Mouse (Mus musculus) ES-E14 (cell line): ENCODE results near the gene C87436.

Source experiments
- CHD2 ChIP-seq: IDR thresholded peaks from 2 replicates; pipeline ENCODE4 v1.6.1; 2014; ENCODE audit warnings: mild to moderate bottlenecking, low read depth, low read length, inconsistent platforms
- HCFC1 ChIP-seq: IDR thresholded peaks from 2 replicates; pipeline ENCODE4 v1.6.1; 2012; ENCODE audit warnings: low read length, inconsistent platforms, borderline replicate concordance; ENCODE audit not compliant: insufficient read depth
- MAFK ChIP-seq: IDR thresholded peaks from 2 replicates; pipeline ENCODE4 v1.6.1; 2014; ENCODE audit warnings: mild to moderate bottlenecking, low read depth, low read length, inconsistent platforms; ENCODE audit not compliant: insufficient read depth
- ZC3H11A ChIP-seq: IDR thresholded peaks from 2 replicates; pipeline ENCODE4 v1.6.1; 2012; ENCODE audit warnings: low read depth, mild to moderate bottlenecking, inconsistent platforms, low read length, borderline replicate concordance
- ZNF384 ChIP-seq: IDR thresholded peaks from 2 replicates; pipeline ENCODE4 v1.6.1; 2012; ENCODE audit warnings: low read depth, low read length, inconsistent platforms

DNA sequence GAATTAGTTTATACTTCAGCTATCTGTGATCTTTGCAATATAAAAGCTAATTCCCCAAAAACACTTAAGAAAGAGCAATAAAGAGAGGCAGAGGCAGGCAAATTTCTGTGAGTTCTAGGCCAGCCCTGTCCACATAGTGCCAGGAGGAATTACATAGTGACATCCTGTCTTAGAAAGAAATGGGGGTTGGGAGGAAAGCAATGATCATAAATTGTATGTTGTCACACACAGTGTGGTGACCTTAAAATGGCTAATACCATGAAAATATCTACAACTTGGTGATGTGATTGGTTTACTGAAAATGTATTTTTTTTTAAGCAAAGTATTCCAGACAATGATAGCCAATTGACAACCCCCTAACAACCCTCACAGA is 41.6 kb downstream of the C87436 start:
- TF ChIP-seq MAFK (no peak), HCFC1 (no peak), CHD2 (no peak), ZNF384 (no peak), ZC3H11A (no peak)
